Mouse (Mus musculus): ENCODE measurements at regions not wholly inside any gene's neighbourhood (a gene's known extent, or its start where the extent isn't known, plus 50 kb on each side); places are given as distances from the start of the nearest gene placed in this dataset.
A peak's percentile ranks its signal among the peaks of the same experiment; 100 is the strongest.

DNA sequence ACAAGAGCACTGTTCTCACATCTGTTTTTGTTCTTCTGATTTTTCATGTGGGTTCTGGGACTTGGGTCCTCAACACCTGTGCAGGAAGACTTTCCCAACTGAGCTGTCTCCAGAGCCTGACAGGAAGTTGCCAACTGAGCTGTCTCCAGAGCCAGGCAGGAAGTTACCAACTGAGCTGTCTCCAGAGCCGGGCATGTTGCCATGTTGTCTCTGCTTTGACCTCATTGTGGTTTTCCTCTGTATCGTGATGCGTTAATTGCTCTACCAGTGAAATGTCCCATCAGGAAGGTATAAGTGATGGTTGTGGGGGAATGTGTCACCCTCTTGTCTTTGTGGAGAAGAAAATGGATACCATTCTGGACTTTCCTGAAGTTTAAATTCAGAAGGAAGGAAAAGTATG lies 54.4 kb upstream of the Olfm4 start:
- intact Hi-C loops (cut with DNase I), result no loop called here
- DNase-seq, result no peak

DNA sequence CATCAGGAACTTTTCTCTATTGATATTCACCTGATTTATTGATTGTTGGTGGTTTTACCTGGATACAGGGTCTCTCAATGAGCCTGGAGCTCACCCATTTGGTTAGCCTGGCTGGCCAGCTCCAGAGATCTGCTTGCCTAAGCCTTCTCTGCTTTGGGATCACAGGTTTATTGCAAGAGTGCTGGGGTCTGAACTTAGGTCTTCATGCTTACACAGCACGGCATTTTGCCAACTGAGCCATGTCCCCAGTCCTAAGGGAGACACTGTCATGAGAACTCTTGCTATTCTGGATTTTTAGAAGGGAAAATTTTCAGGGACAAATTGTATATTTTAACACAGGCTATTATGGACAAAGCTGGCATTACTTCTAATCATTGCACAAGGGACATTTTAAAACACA lies 56.7 kb upstream of the Olfm4 start:
- DNase-seq, result no peak
- intact Hi-C loops (cut with DNase I), result no loop called here

DNA sequence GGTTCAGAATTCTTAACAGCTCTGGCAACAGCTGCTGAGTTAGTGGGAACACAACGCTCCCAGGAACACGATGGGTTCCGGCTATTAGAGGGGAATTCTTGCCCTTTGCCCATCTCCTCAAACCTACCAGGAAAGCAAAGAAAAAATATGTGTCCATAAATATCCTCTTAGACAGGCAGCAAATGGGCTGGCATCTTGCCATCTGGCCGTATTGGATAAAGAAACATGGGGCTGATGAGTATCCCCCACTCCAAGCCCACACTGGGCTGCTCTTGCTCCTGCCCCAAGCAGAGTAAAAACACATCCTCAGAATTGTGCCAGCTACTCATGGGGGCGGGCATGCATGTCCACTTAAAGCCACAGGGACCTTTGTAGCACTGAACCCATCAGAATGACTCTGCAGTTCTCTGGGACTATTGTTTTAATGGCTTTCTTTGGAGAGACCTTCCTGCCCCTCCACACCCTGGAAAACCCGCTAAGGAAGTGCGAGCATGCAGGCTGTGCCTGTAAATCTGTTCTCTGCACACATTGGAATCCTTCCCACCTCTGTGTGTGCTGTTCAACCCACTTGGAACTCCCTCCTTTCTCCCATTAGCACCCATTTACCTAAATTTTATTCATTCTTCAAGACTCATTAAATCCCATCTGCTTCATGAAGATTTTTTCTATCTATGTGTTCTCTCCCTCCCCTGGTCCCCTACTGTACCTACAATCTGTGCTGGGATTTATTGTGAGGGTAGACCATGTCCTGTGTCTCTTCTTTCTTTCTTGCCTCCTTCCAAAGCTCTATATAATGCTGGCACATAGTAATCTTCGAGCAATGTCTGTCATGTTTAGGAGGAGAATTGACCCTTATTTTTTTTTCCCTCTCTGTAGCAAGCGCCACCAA lies 66.7 kb upstream of the Olfm4 start:
- intact Hi-C loops (cut with DNase I), result loop anchor here (10.0 kb wide), 2 partner anchors 142 to 298 kb away; partner anchors contain the start of gene Pcdh8
- peak; percentile 76 for DNase-seq

DNA sequence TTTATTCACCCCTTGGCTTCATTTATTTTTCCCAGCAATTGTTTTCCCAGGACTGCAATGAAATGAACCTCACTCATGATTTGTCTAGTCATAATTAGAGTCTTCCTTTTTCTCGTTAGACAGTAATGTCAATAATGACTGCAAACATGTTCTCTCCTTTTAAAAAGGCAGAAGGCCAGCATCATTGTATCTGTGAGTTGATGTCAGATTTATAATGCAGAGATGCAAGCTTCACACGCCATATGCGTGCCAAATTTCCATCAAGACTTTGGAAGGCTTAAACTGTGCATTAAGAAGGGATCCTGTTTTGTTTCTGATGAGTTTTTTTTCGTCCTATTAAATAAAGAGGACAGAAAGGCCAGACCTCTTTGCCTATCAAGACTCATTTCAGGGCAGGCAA lies 68.9 kb upstream of the Olfm4 start:
- DNase-seq, result no peak
- intact Hi-C loops (cut with DNase I), result loop anchor here (10.0 kb wide), 2 partner anchors 140 to 300 kb away; partner anchors contain the start of gene Pcdh8

DNA sequence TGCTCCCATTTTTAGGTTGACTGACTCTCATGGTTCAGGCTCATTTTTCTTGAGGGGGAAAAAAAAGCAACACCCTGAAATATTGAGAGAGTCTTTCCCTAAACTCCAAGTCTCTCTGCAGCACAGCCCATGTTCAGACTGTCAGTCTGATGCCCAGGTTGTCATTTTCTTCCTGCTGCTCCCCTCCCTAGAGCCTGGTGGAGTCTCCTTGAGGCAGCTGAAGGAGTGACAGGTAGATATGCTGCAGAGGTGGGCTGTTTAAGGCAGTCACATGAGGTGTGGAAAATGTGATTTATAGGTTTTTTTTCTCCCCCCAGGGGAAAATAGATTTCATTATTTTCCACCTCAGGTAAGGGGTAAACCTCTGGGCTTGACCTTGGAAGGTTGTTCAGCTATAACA lies 70.6 kb upstream of the Olfm4 start:
- DNase-seq, result no peak
- intact Hi-C loops (cut with DNase I), result loop anchor here (10.0 kb wide), 2 partner anchors 139 to 301 kb away; partner anchors contain the start of gene Pcdh8

DNA sequence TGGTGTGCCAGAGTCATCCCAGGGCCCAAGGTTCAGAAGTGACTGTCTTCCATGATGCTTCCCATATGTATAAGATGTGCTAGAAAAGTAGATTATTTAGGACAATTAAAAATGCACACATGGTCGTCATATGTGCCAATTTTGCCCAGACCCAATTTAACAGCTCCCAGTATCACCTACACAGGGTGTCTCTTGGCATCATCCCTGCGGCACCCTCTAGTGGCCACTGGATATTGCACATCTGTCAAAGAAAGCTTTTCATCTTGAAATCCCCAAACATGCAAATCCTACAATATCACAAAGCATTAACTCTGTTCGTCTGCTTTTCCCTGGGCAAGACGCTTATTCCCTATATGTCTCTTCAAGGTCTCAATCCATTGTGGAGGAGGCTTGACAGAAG lies 71.3 kb upstream of the Olfm4 start:
- intact Hi-C loops (cut with DNase I), result loop anchor here (10.0 kb wide), 2 partner anchors 138 to 302 kb away; partner anchors contain the start of gene Pcdh8
- DNase-seq, result peak; percentile 70

DNA sequence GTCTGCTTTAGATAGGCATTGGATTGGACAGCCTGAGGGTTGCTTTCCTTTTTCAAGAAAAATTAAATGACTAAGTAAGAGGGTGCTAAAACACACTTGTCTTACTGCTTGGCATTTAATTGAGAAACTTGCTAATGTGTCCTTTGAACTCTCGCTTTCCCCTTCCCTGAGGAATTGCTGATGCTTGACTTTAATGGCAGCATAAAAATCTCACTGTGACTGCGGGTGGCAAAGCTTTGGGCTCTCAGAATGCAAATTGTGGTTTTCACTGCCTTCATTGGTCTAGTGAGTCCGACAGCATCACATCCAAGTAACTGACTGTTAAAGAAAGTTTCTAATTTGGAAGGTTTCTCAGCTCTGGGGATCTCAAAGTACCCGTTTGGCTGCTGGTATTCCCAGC lies 76.1 kb upstream of the Olfm4 start:
- intact Hi-C loops (cut with DNase I), result no loop called here
- DNase-seq, result no peak

DNA sequence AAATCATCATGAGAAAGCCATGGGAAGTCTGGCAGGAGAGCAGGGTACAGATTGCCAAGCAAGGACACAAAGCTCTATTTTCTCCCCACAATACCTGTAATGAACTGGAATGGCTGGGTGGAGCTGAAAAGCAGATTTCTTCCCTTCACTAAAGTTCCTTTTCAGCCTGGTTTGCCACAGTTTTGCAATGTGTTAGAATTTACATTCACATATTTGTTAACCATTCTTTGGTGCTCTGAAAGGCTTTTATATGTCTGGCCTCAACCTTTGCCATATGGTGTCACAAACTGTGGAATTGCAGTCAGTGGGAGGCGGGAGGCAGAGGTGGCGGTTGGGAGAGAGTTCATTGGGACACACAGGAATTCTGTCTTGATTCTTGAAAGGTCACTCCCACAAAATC lies 78.3 kb upstream of the Olfm4 start:
- no peak for DNase-seq
- intact Hi-C loops (cut with DNase I), result no loop called here

DNA sequence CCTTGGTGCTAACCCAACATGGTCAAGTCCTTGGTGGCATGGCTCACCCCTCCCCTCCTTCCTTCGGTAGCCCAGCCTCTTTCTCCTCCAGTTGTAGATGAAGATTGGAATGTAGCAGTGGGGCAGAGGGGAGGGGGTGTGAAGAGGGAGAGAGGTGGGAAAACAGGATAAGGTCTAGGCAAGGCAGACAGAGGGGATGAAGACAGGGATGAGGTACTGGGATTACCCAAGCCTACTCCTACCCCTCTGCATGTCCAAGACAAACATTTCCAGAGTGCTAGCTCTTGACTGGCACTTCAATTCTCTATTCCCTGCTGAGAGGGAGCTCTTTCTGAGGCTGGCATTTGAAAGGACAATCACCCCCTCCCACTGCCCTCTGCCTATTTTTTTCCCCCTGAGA lies 81.5 kb upstream of the Olfm4 start:
- no peak for DNase-seq
- intact Hi-C loops (cut with DNase I), result no loop called here

DNA sequence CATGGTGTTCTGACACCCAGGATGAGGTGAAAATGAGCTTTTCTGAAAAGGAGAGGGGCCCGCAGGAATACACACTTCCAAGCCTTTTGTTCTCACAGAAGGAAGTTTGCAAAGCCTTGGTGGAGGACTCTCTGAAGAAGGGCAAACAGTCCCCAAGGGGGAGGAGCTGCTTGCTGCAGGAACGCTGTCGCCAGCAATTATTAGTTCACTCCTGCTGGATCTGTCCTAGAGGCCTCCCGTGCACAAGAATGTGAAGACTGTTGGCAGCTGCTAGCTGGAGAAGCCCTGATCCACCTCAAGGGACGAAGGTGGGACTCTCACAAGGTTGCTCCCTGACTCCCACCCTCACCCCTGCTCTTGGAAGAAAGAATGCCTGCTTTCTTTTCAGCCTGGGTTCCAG lies 85.6 kb upstream of the Olfm4 start:
- intact Hi-C loops (cut with DNase I), result no loop called here
- DNase-seq, result no peak

DNA sequence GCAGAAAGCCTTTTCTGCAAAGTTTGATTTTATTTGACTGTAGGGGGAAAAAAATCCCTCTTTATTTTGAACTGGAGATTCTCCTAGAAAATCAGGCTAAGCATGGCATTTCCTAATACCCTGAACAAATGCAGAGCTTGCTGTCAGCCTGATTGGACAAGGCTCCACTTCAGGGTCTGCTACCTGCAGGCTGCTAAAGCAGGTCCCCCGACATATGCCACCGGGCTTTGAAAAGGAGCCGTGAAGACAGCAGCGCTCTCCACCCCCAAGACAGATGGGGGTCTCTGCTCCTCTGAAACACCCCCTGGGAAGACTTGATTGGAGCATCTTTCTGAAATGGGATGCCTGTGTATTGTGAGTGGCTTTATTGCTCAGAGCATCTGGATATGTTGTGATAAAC lies 90.6 kb upstream of the Olfm4 start:
- intact Hi-C loops (cut with DNase I), result no loop called here
- no peak for DNase-seq

DNA sequence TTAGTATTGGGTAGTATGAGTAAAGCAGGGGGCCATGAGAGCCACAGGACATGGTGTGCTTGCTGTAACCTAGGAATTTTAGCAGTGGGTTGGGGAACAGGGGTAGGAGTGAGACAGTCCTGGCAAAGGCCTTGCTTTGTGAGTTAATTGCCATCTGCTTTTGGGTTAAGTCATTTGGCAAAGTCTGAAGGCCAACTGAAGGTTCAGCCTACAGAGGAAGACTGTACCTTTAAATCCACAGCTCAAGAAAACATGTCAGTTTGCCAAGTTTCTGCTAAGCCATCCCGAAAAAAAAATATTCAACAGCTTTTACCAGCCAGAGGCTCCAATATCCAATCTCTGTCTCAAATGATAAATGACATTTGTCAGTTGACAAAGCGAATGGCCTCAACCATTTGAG lies 93.2 kb upstream of the Olfm4 start:
- DNase-seq, result no peak
- intact Hi-C loops (cut with DNase I), result no loop called here

DNA sequence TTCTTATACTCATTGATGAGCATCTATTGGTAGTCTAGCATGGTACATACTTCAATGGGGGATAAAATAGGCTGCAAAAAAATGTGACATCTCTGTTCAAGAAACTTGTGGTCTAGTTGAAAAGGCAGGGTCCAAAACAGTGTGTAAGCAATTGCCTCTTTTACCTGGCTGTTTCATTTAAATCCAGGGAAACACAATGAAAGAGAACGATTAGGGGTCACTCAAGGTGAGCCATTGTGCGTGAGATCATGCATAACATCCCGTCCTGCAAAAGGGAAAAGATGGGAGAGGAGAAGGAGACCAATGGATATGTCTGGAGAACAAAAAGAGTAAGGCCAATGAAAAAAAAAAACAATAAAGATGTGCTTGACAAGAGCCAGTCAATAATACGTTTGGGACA lies 93.6 kb upstream of the Olfm4 start:
- intact Hi-C loops (cut with DNase I), result no loop called here
- DNase-seq, result no peak

DNA sequence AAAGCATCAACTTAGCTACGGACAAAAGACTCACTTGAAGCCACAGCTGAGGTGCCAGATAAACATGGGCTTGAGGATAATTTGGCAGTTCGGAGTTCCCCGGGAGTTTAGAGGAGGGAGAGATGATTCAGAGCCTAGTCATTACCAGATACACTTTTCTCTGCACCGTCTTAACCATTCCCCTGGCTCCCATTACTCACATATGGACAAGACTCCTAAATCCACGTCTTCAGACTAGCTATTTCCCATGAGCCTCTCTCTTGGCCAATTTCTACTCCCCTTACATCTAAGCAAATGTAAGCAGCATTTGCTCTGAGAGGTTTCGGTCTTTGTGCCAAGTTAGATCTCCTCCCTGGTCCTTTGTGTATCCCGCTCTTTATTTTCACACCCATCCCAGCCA lies 100.4 kb upstream of the Olfm4 start:
- no peak for DNase-seq
- intact Hi-C loops (cut with DNase I), result no loop called here

DNA sequence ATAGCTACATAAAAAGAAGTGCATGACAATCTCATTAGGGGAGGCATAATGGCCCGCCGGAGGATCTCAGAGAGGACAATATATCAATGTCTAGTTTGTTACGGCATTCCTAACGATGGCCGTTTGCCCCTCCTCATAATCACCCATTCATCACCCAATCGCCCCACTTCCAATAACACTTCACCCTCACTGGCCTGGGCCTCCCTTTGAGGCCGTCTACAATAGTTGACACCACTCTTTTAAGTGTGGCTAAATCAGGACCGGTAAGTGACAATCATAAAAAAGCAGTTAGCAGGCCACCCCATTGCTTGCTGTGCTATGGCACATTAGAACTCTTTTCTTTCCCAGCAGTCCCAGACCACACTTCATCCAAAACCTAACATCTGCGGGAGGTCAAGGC lies 102.2 kb upstream of the Olfm4 start:
- intact Hi-C loops (cut with DNase I), result no loop called here
- no peak for DNase-seq

DNA sequence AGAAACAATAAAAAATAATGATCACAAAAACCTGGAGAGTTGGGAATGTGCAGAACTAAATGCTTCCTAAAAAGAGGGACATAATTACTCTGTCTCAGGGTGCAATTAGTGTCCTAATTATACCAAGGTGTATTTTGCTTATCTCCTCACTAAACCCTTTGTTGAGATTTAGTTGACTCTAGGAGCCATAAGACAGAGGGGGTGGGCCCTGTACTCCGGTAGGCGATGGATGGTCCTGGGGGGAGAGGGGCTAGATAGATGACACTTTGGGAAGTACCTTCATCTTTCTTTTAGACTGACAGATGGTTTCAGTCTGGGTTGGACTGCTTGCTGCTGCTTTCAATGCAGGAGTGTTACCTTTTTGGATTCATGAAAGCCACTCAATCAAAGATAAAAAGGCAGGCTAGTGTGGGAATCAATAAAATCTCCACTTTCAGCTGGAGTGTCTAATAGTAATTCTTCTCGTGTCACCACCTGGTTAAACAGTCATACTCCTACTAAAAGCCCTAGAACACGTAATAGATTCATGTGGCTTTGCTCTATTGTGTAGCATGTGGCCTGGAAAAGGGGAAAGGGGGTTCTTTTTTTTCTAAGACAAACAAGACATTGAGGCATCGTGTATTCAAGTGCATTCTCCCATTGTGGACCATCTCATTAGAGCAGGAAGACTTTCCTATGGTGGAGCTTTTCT lies 103.7 kb upstream of the Olfm4 start:
- intact Hi-C loops (cut with DNase I), result no loop called here
- DNase-seq, result no peak

DNA sequence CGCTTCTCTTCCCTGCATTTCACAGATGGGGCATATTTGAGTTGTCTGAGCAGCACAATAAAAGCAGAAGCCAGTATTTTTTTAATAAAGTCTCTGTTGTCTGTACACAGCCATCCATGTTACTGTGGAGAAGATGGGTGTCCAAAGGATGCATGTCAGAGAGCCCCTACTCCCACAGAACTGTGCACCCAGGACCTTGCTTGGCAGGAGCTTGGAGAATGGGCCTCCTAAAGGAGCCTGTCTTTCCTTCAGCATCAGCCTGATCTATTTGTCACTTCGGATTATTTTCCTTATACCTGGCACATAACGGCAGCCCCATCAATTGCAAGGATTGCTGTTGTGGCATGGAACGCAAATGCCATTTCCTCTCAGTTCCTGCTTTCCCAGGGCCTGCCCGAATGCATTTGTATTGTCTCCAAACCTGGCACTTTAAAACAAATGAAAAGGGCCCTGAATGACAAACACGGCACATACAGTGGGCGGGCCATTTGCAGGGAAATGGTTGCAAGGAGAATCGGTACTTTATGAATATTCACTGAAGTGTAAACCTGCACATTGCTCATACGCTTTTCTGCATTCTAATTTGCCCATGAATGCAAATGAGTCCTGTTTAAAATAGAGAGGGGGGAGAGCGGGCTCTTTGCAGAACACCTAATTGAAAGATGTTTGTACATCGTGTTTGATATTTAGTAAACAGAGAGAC lies 104.4 kb upstream of the Olfm4 start:
- peak; percentile 30 for DNase-seq
- intact Hi-C loops (cut with DNase I), result no loop called here

DNA sequence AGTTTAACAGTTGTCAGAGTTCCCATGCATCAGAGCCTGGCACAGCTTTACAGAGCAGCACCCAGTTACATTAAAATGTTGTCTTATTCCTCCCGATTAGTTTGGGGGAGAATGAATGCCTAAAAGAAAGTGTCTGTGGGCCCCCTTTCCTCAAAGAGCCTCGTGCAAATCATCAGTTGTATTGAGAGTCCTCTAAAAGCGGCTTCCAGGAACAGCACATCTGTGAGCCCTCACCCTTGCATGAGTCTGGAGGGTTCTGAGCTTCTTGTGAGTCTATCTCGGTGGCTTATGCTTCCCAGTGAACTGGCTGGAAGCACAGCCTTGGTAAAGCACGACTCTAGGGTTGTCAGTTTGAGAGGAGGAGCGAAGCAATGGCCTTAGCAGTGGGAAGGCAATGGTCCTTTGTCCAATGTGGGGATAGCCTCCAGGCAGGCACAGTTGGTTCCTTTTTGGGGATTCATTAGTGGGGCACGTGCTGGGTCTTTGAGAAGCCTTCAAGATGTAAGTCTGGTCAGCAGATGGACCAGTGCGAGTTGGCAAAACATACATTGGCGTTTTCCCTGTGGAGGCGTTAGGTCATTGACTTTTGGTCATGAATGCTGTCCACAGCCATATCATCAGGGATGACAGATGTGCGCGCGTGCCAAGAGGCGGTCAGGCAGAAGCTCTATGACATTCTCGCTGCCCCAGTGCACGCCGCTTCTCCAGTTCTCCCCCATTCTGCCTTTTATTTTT lies 105.4 kb upstream of the Olfm4 start:
- peak; percentile 84 for DNase-seq
- intact Hi-C loops (cut with DNase I), result no loop called here

DNA sequence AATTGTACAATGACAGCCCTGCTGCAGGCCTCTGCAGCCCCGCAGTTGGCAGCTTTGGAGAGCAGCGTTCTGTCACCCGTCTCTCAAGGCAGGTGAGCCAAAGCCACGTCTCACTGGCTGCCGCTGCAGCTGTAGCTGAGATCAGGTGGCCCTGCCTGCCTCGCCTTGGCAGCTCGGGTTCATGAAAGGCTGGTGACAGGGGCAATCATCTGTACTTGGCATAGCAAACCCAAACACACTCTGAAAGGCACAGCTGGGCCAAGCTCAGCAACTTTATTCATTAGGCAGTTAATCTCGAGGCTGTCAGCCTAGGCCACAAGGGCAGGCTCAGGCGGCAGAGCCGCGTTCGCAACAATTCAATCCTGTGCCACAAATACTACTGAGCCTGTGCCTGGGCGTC lies 102.0 kb upstream of the Pcdh8 start:
- intact Hi-C loops (cut with DNase I), result no loop called here
- DNase-seq, result peak; percentile 39

DNA sequence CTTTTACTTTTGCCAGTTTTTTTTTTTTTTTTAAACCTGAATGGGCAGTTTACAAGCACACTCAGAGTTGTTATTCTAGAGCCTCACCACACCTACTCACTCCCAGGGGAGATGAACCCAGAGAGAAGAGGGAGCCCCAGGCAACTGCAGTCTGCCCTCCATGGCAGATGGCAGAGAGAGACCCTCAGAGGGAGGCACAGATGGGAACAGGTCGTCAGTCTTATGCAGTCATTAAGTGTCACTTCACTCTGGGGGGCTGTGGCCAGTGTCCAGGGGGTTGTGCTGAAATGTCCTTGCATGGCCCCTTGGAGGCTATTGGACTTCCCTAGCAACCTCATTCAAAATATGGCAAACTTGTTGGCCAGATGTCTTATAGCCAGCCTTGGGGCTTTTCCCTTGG lies 101.3 kb upstream of the Pcdh8 start:
- intact Hi-C loops (cut with DNase I), result no loop called here

DNA sequence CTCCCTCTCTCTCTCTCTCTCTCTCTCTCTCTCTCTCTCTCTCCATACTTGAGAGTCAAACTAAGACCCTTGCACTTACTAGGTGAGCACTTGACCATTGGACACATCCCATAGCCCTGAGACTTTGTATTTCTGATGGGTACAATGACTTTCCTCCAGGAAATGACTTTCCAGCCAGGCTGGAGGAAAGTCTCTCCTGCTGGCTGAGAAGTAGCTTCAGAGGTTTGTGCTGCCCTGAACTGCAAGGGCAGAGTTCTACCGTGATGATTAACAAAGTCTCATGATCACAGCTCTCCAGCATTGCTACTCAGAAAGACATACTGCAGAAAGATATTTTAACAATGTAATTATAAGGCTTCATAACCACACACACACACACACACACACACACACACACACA lies 98.2 kb upstream of the Pcdh8 start:
- intact Hi-C loops (cut with DNase I), result no loop called here
- DNase-seq, result no peak

More for the DNA sequence above, 101.3 kb upstream of the Pcdh8 start:
- DNase-seq, result peak; percentile 74

Data from left cerebral cortex, postnatal 4 days (tissue).